Mouse (Mus musculus) bone marrow macrophage, adult 2 months (primary cell): Measurements from ENCODE around the gene Slit3.

ENCODE experiments used
- CTCF ChIP-seq: IDR thresholded peaks from 2 replicates; pipeline ENCODE4 v1.5.1; 2012; ENCODE audit warnings: low read depth, mild to moderate bottlenecking, low read length, moderate library complexity
- POLR2A ChIP-seq: IDR thresholded peaks from 2 replicates; pipeline ENCODE4 v1.6.1; 2012; ENCODE audit warnings: mild to moderate bottlenecking, low read depth, low read length, borderline replicate concordance

DNA sequence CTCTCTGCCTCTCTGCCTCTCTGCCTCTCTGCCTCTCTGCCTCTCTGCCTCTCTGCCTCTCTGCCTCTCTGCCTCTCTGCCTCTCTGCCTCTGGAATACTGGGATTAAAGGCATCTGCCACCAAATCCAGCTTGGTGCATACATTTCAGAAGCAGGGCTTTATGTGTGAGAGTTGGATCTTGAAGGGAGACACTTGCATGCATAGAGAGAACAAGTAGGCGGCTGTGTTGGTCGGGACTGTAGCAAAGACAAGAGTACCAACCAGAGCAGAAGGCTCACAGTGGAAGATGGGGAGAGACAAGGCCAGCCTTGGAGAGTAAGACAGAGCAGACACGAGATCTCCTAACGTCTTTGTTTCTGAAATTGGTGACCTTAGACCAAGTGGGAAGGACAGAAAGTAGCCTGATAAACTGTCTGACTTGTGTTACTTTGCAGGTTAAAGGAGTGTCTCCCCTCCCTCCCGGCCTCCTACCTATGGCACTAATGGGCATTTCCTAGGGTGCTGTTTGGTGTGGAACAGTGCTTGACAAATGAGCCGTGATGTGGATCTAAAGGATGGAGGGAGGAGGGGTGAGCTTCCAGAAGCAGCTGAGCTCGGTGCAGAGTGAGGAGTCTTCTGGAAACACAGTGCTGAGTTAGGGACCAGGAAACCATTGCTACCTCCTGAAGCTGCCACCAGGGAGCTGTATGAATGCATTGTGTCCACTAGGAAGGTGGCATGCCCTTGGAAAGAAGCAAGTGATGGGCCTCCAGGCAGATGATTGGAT lies 569.7 kb downstream of the Slit3 start:
- no peak for TF ChIP-seq CTCF
- TF ChIP-seq POLR2A: no peak
